In the genomic region with DNA sequence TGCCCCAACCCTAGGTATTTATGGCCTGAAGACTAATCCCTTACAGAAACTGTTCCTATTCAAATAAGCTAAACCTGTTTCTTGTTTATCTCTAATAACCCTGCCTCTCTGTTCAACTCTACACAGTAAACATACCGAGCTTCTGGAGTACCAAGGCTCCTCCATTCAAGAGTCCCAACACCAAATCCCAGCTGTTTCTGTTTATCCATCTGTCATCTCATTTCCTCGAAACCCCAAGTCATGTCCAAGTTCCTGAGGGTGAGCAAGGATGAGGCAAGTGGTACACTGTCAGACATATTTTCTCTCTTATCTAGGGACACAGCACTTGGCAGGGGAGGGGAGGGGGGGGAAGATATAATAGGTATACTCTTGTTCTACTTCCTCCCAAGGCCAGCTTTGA, we compare ENCODE assay signal across 14 mouse cellular contexts.
"Had no signal": no experiment of that assay in that cellular context is flagged by ENCODE, and none has a peak within 500 bp of the region (broad histone marks: within the 10 kb centered on the region; RNA-seq: fewer than 3 reads in every experiment).

No protein-coding gene starts in this region.

- H3K4me3 ChIP-seq: layer of hippocampus, adult 2 months; limb, embryonic 13.5 days; megakaryocyte, embryonic 14.5 days; midbrain, embryonic 12.5 days; neural tube, embryonic 15.5 days had no signal

- H3K4me2 ChIP-seq: limb, embryonic 13.5 days; midbrain, embryonic 12.5 days; neural tube, embryonic 15.5 days had no signal

- H3K9me3 ChIP-seq: limb, embryonic 13.5 days; midbrain, embryonic 12.5 days; neural tube, embryonic 15.5 days had no signal

- DNase-seq: kidney, adult 8-10 months; kidney, postnatal 36 days; right cerebral cortex, postnatal 4 days; spleen, adult 18-20 months; thymus, postnatal 36 days had no signal

- H3K4me1 ChIP-seq: limb, embryonic 13.5 days; megakaryocyte, embryonic 14.5 days; midbrain, embryonic 12.5 days; neural tube, embryonic 15.5 days had no signal

- H3K27ac ChIP-seq: layer of hippocampus, adult 2 months; limb, embryonic 13.5 days; liver, embryonic 14.5 days; macrophage; midbrain, embryonic 12.5 days; neural tube, embryonic 15.5 days had no signal

- H3K36me3 ChIP-seq: limb, embryonic 13.5 days; midbrain, embryonic 12.5 days; neural tube, embryonic 15.5 days had no signal

- ATAC-seq: hindbrain, embryonic 16.5 days; inflammation-experienced regulatory T-cells, adult 6 months had no signal

- H3K9ac ChIP-seq: limb, embryonic 13.5 days; liver, embryonic 14.5 days; midbrain, embryonic 12.5 days; neural tube, embryonic 15.5 days had no signal

- H3K27me3 ChIP-seq: megakaryocyte, embryonic 14.5 days; midbrain, embryonic 12.5 days; neural tube, embryonic 15.5 days had no signal
